Mouse (Mus musculus) macrophage (primary cell): ENCODE results near the gene Trmt2a. TPM values are rescaled to one million over a fixed set of nuclear protein-coding genes. Genes with fewer than 3 reads are reported as not detected.

ENCODE experiments used
- H3K27ac ChIP-seq: fragments of 350-480 bp; formaldehyde crosslinking; 2 replicates; pipeline ENCODE4 v1.9.0; 2021
- H3K36me3 ChIP-seq: fragments of 350-480 bp; formaldehyde crosslinking; 2 replicates; pipeline ENCODE4 v1.9.0; 2021; ENCODE audit errors: inconsistent target
- H3K4me3 ChIP-seq: fragments of 350-480 bp; formaldehyde crosslinking; 2 replicates; pipeline ENCODE4 v1.9.0; 2021; ENCODE audit errors: inconsistent target
- H3K79me2 ChIP-seq: fragments of 350-480 bp; formaldehyde crosslinking; 2 replicates; pipeline ENCODE4 v1.9.0; 2021; ENCODE audit errors: inconsistent target
- WGBS: methylation state at CpG from one replicate; pipeline ENCODE4 v1.1.7; 2026; ENCODE audit warnings: inconsistent platforms; ENCODE audit not compliant: missing documents; 5-methylcytosine and 5-hydroxymethylcytosine counted together
- polyA plus RNA-seq: library from polyadenylated mRNA; stranded (reverse); fragments of 250-400 nt; gene quantifications from 3 replicates; pipeline ENCODE4 v1.2.4, GENCODE M21; 2018; ENCODE audit warnings: inconsistent platforms
- total RNA-seq, 78 experiments: library from RNA; depleted of rRNA; stranded (reverse); fragments of 250-400 nt; gene quantifications; 1 replicate in 9 of 78; 2 replicates in 24 of 78; 3 replicates in 43 of 78; 4 replicates in 2 of 78; pipeline ENCODE4 v1.2.4; 2018; ENCODE audit warnings: inconsistent platforms in 56 of 78

The Trmt2a gene
- 100 to 1,000 TPM in 15 of 26 experiments, 10 to 100 TPM in 11; 40.9 to 207 (median 119) TPM for total RNA-seq (2018; cell fraction: chromatin; rRNA removed)
- total RNA-seq (2018; cell fraction: cytosol; rRNA removed), result 10 to 100 TPM; 19.5 to 49.5 (median 40.8) TPM
- total RNA-seq (2018; cell fraction: nucleus; rRNA removed), result 100 to 1,000 TPM in 7 of 26 experiments, 10 to 100 TPM in 19; 32.2 to 191 (median 68.2) TPM
- polyA plus RNA-seq, result 38.8 to 85.1 TPM (median 48.0 TPM) in 3 replicates

DNA sequence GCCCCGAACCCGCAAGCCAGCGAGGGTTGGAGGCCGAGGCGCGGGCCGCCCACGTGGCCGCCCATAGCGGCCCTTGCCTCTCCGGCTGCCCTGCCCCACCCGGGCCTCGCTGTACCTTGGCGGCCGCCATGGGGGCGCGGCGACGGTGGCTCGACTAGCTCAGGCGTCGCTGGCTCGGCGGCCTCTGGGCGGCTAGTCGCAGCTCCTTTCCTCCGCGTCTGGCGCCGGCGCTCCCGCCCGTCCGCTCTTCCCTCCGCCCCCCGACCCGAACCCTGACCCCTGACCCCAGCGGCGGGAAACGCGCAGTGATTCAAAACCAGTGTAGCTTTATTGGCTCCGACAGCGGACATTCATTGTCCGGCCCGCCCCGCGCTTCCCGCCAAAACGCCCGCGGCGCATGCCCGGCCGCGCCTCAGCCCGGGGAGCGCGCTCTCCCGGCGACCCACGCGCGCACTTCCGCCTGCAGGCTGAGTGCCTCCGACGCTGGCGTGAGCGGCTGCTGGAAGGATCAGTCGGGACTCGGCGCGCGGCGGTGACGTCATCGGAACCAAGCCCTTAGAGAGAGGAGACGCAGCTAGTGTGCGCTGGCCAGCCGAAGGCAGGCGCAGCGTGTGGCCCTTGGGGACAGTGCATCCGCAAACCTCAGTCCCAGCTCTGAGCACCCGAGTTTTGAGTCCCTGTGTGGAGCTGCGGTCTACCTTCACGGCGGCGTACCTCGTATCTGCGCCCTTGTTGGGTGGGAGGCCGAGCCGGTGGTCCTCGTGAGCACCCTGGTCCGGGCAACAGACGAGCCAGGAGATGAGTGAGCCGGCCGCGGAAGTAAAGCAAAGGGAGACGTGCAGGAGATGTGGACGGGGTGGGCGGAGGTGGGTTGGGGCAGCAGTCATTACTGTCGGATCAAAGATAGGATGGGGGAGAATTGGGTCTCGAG lies at the start of gene Trmt2a, which contains the start of gene Ranbp1:
Gene Trmt2a (plus strand): TSS at position 247 of the 931 bp plus-strand sequence.
Gene Ranbp1 (minus strand): TSS at position 300 of the 931 bp plus-strand sequence.
- Histone ChIP-seq H3K79me2 (peaks cover 77% of the 10 kb centered on the region), H3K27ac (peak within 1 kb of the TSS; percentile 86), H3K36me3 (peaks cover 54% of the 10 kb centered on the region), H3K4me3 (peak within 1 kb of the TSS; percentile 89)
- under 1% methylated on average over 78 of the region's 102 CpGs for WGBS

DNA sequence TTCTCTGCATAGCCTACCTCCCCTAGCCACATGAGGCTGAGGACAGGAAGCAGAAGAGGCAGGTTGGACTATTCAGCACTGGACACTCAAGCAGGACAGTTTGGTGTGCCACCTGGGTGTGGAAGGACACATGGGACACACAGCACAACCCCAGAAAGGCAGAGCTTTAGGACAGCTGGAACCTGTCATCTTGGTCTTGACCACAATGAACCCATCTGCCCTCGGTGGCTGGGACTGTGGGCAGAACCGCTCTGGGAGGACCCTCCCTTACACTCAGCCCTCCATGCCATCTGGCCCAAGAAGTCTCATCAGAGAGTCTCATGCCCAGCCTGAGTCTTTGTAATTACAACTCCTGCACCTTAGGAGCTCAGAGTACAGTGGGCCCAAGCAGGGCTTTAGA lies 48.4 kb upstream of the Trmt2a start:
- 88% methylated on average over 2 of the region's 2 CpGs for WGBS
- H3K4me3 ChIP-seq, result no peak overlapping the region
- H3K36me3 ChIP-seq, result no peaks in the 10 kb centered on the region
- no peaks in the 10 kb centered on the region for H3K79me2 ChIP-seq
- H3K27ac ChIP-seq, result no peak overlapping the region

DNA sequence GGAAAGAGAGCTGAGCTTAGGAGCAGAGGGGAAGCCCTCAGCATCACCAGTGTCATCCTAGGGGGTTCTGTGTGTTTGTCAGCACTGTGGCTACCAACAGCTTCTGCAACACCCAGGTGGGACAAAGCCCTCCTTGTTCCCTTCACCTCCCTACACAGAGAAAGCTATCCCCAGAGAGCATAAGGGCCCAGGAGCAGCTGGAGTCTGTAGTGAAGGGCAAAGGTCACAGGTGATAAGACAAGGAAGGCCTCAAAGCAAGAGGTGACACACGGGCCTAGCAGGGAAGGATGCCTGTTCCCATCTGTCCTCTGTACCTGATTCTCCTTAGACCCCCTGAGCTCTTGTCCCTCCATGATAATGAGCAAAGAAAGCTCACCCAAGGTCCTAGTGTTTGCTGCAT lies 46.9 kb upstream of the Trmt2a start:
- WGBS, result 94% methylated on average over 1 of the region's 1 CpGs
- Histone ChIP-seq H3K4me3 (no peak overlapping the region), H3K27ac (no peak overlapping the region), H3K79me2 (no peaks in the 10 kb centered on the region), H3K36me3 (no peaks in the 10 kb centered on the region)

DNA sequence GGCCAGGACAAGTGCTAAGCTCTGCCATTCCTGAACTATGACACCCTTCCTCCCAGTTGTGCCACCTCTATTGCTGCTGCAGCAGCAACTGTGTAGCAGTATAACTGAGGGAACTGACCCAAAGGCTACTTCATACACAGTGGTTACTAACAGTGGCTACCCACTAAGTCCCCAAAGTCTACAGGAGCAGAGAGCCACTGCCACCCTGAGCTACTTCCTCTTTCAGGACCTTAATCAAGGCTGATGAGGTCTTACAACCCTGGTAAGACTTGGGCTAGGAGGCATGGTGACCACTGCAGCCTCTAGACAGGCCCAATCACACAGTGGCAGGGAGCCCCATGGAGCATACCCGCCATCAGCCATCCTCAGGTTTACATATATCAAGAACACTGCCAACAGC lies 46.4 kb upstream of the Trmt2a start:
- 100% methylated on average over 1 of the region's 1 CpGs for WGBS
- no peaks in the 10 kb centered on the region for H3K36me3 ChIP-seq
- no peak overlapping the region for H3K27ac ChIP-seq
- no peaks in the 10 kb centered on the region for H3K79me2 ChIP-seq
- H3K4me3 ChIP-seq, result no peak overlapping the region

DNA sequence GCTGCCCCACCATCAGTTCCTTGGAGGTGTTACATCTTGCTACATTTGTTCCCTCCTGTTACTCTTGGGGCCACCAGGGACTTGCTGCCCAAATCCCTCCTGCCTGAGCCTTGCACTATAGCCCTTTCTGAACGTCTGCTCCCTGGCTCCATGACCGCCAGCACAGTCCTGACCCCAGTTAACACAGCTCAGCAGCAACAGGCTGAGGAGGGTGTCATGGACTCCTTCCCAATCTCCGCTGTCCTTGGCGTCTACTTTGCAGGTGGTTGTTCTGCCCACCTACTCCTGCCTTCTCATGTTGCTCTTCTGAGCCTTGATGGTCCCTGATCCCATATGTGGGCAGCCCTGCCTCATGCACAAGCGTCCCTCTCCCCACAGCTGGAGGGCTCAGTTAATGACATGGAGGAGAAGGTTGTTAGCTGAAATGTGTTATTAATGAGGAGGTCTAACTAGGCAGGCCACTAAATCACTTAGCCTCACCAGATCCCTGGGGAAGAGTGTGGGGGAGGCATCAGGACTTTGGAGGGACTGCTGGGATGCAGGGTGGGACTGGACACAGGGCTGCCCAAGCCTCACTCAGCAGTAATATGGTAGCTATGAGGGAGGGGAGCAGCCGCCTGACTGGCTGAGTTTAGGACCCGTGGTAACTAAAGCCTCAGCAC lies 44.9 kb upstream of the Trmt2a start:
- Histone ChIP-seq H3K27ac (no peak overlapping the region), H3K79me2 (no peaks in the 10 kb centered on the region), H3K36me3 (no peaks in the 10 kb centered on the region), H3K4me3 (no peak overlapping the region)
- 90% methylated on average over 7 of the region's 7 CpGs for WGBS

DNA sequence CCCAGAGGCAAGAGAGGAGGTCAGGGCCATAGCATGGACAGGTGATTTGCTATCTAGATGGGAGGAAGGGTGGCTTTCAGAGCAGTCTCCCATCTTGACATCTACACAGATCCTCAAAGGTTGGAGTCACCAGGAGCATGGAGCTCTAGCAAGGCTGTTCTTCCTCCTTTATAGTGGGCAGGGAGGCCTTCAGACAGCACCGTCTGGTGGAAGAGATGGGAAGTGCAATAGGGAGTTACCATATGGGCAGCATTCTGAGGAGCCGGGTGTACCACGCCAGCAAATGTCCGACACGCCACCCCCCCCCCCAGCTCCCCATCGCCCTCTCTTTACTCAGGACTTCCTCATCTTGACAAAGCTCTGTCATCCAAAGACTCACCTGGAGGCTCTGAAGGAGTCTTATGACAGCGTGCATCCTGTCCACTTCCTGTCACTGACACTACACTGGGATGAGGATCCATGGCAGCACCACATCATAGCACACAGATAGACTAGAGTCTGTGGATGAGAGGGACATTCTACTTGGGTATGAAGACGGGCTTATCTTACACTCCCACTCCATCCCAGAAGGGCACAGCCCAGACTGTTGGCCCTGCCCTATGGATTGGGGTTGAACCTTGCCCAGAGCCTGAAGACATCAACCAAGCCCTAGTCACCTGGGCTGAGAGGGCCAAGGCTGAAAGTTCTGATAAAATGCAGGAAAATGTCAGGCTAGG lies 37.6 kb upstream of the Trmt2a start:
- no peak overlapping the region for H3K27ac ChIP-seq
- no peaks in the 10 kb centered on the region for H3K36me3 ChIP-seq
- no peak overlapping the region for H3K4me3 ChIP-seq
- 43% methylated on average over 3 of the region's 8 CpGs for WGBS
- H3K79me2 ChIP-seq, result no peaks in the 10 kb centered on the region

DNA sequence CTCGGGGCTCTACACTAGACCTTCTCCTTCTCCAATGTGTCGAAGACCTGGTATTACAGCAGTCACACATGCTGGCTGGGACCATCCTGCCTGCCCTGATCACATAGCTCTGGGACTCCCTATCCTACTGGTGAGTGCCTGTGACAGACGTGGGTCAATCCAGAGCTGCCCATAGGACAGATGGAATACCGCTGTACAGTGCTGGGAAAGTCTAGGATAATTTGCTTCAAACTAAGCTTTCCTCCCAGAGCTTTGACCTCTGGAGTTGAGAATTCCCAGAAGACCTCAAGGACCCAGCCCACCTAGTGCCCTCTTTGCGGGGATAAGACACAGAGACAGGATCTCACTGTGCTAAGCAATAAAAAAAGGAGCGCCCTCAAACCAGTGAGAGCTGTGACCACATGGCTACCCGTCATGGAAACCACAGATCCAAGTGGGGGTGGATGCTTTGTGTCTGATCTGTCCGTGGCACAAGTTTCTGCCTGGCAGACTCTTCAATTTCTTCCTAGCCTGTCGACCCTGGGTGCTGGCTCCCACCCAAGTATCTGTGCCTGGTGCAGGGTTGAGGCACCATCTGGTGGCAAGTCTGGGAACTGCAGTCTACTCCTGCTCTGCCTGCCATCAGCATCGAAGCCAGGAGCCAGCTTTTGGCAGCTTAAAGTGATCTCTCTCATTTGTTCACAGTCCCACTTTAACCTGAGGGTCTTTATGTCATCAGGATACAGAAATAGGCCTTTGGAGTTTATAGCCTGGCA lies 36.9 kb upstream of the Trmt2a start:
- 44% methylated on average over 10 of the region's 10 CpGs for WGBS
- Histone ChIP-seq H3K4me3 (no peak overlapping the region), H3K79me2 (no peaks in the 10 kb centered on the region), H3K27ac (no peak overlapping the region), H3K36me3 (no peaks in the 10 kb centered on the region)

DNA sequence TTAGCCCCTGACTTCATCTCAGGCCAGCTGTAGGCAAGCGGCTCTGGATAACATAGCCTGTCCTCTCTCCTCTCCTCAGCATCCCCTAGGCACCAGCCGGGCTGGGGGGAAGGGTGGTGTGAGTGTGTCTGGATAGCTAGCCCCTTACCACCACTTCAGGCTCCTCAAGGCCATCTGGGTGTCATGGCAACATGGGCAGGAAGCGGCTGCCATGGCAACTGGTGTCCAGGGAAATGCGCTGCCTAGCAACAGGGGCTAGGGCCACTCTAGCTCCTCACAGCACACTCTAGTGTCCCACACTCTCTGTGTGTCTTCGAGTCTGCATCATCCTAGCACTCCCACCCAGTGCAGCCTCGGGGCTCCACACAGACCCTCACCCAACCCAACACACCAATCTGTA lies 34.8 kb upstream of the Trmt2a start:
- no peaks in the 10 kb centered on the region for H3K79me2 ChIP-seq
- WGBS, result 73% methylated on average over 6 of the region's 6 CpGs
- H3K4me3 ChIP-seq, result no peak overlapping the region
- H3K27ac ChIP-seq, result no peak overlapping the region
- H3K36me3 ChIP-seq, result no peaks in the 10 kb centered on the region

DNA sequence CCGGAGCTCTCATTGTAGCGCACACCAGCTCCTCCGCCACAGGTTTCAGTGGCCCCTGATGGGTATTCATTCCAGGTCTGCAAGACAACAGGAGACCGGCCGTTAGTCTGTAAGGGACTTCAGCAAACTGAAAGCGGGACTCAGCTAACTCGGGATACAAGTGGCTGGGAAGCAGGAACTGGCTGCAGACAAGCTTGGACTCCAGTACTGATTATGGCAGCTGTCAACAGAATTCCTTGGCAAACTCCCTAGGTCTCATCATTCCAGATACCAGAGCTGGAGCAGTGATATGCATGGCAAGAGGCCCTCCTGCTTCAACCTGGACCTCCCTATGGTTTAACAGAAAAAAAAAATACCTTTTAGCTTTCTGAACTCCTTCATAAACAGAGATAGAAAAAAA lies 33.6 kb upstream of the Trmt2a start:
- H3K4me3 ChIP-seq, result no peak overlapping the region
- H3K36me3 ChIP-seq, result no peaks in the 10 kb centered on the region
- H3K79me2 ChIP-seq, result no peaks in the 10 kb centered on the region
- H3K27ac ChIP-seq, result no peak overlapping the region
- 84% methylated on average over 7 of the region's 7 CpGs for WGBS

DNA sequence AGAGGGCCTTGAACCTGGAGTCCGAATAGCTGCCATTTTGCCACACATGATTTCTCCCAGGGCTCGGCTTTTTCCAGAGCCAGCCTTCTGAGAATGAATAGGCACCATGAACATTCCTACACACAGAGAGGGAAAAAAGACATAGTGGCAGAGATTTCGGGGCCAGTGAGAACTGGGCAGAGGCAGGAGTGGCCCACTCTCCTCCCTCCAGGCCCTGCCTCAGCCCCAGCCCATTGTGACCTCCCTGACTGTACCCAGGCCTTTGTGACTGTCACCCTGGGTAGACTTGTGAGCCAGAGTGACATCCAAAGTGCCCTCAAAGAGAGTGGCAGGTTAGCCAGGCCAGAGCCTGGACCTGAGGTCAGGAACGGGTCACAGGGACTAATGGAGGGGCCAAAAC lies 30.9 kb upstream of the Trmt2a start, which contains the start of gene Ccdc188:
Gene Ccdc188 (plus strand): TSS at position 301 of the 400 bp plus-strand sequence.
- 95% methylated on average over 4 of the region's 4 CpGs for WGBS
- no peaks in the 10 kb centered on the region for H3K36me3 ChIP-seq
- H3K4me3 ChIP-seq, result no peak within 1 kb of the TSS
- H3K79me2 ChIP-seq, result no peaks in the 10 kb centered on the region
- no peak within 1 kb of the TSS for H3K27ac ChIP-seq

DNA sequence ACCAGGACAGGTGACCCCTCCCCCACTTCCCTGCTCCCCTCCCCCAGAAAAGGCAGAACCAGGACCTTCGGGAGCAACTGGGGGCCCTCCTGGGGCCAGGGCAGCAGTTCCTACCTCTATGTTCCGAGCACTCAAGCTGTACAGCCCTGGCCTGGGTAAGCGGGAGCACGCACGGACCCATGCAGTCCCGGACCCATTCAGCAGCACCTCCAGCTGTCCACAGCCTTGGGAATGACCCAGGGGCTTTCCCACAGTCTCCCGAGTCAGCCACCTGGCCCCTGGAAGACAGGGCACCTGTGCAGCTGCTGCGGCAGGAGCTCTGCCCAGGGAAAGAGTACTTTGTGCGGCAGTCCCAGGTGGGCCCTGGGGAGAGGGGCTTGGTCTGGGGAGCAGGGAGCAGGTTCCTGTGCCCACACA lies 29.9 kb upstream of the Trmt2a start:
- WGBS, result 96% methylated on average over 5 of the region's 9 CpGs
- H3K79me2 ChIP-seq, result no peaks in the 10 kb centered on the region
- H3K36me3 ChIP-seq, result no peaks in the 10 kb centered on the region
- no peak overlapping the region for H3K27ac ChIP-seq
- H3K4me3 ChIP-seq, result no peak overlapping the region

DNA sequence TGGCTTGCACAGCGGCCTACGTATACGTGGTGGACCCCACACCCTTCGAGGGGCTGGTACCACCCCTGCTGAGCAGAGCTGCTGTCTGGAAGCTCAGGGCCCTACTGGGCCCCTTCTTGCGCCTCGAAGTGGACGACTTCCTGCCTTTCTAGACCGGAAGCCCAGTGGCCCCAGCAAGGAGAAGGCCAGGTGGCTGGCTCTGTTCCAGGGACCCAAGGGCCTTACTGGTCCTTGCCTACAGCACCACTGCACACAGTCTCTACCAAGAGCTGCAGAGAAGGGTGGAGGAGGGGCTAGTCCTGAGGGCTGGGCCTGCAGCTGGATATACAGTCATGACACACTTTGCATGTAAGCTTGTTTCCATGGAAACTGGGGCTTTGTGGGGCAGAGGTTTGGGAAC lies 28.5 kb upstream of the Trmt2a start:
- Histone ChIP-seq H3K79me2 (no peaks in the 10 kb centered on the region), H3K36me3 (0 out of 2 replicates have a peak, but pooled peaks cover 8% of the 10 kb centered on the region), H3K27ac (no peak overlapping the region), H3K4me3 (no peak overlapping the region)
- 32% methylated on average over 8 of the region's 8 CpGs for WGBS

DNA sequence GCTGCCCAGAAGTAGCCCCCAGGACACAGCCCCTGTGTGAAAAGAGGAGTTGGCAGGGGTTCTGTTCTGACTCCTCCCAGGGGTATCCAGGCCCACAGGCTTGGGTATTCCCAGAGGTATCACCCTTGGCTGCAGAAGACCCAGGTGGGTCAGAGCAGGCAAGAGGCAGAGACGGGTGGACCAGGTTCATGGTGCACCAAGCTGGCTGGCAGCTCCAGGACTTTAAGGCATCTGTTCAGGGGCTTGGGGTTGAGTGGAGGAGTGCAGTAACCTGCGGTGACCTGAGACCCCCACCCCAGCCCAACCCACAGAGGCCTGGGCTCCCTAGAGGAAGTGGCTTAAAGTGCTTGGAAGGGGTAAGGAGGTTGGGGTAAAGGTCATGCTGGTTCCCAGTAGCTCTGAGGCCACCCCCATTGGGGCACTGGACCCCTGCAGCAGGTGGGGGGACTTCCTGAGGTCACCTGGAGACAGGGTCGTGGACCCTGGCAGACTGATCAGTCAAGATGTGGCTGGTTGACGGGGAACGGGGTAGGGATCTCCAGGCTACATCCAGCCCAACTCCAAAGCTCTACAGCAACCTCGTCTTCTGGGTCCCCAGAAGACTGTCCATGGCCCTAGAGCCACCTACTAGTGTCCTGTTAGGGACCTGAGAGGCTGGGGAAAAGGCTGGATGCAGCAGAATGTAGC lies 27.5 kb upstream of the Trmt2a start:
- H3K36me3 ChIP-seq, result peaks cover 9% of the 10 kb centered on the region; the same call in 1 of the 2 replicates
- no peaks in the 10 kb centered on the region for H3K79me2 ChIP-seq
- no peak overlapping the region for H3K27ac ChIP-seq
- H3K4me3 ChIP-seq, result no peak overlapping the region
- WGBS, result 87% methylated on average over 6 of the region's 6 CpGs
